Mouse (Mus musculus): ENCODE measurements around the gene Atp1a1. TPM values are rescaled to one million over a fixed set of nuclear protein-coding genes. Genes with fewer than 3 reads are reported as not detected.

Gene Atp1a1
- polyA plus RNA-seq, 1 experiment from 2014 or later: 59.8 TPM

DNA sequence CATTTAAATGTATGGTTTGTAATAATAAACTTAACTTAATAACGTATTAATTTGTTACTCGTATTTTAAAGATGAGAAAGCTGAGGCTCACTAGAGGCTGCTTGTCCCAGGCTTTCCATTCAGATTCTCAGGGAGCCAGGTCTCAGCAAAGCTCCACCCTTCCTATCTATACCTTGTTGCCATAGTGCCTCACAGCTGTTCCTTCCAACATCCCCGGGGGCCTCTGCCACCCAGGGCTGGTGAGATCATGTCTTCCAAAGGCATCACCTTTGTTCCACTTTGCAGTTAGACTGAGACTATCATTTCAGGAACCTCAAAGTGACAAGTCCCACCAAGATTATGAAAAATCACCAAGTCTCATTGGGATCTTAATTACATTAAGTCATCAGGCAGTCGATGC, 63.9 kb downstream of the Atp1a1 start:
- Histone ChIP-seq H3K36me3 (no peaks in the 10 kb centered on the region), H3K4me1 (no peaks in the 10 kb centered on the region), H3K27ac (no peak overlapping the region), H3K4me2 (replicated peaks) (no peak overlapping the region), H3K9me3 (no peaks in the 10 kb centered on the region), H3K4me3 (no peak overlapping the region), H3K9ac (no peak overlapping the region), H3K27me3 (no peaks in the 10 kb centered on the region; the same call in 1 of the 2 replicates)
- 81% methylated on average over 4 of the region's 4 CpGs for WGBS
- ATAC-seq (ENCODE audit: insufficient number of reproducible peaks, insufficient read depth, low FRiP score, low TSS enrichment): no peak

DNA sequence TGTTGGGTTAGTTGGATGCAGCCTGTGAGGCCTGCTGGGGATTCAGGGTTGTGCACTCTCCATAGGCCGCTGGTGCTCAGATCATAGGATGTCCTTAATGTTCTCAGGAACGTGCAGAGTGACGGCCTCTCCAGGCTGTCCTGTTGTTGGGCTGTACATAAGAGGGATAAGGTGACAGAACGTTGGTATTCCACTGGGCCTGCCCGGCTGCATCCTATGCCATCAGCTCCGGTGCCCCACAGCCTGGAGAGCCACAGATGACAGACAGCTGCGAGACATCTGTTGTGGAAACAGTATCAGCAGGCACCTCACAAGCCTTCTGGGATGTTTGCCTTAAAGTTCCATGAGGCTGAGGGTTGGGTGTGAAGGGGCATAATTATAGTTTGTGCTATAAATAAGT, 68.2 kb downstream of the Atp1a1 start:
- Histone ChIP-seq H3K4me1 (peaks cover under 1% of the 10 kb centered on the region; the same call in 1 of the 2 replicates), H3K9me3 (no peaks in the 10 kb centered on the region), H3K4me2 (replicated peaks) (no peak overlapping the region), H3K27ac (no peak overlapping the region), H3K9ac (no peak overlapping the region), H3K27me3 (no peaks in the 10 kb centered on the region; the same call in 1 of the 2 replicates), H3K4me3 (no peak overlapping the region), H3K36me3 (no peaks in the 10 kb centered on the region)
- WGBS: 70% methylated on average over 7 of the region's 7 CpGs
- no peak for ATAC-seq (ENCODE audit: insufficient number of reproducible peaks, insufficient read depth, low FRiP score, low TSS enrichment)

DNA sequence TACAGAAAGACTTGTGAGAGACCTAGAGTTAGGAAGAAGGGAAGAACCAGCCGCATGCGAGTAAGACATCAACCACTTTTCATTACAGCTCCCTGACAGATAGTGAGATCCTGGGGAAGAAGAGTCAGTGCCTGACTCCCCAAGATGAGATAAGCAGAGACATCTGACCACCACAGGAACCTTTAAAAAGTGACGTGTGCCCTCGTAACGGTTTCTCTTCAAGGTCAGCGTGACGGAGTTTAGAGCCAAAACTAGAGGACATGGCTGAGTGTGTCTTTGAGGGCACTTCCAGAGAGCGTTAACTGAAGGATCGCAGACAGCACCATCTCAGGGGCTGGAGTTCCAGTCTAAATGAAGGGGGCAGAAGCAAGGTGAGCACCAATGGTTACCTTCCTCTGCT, 70.2 kb downstream of the Atp1a1 start:
- H3K9me3 ChIP-seq: no peaks in the 10 kb centered on the region
- no peaks in the 10 kb centered on the region for H3K36me3 ChIP-seq
- 90% methylated on average over 9 of the region's 9 CpGs for WGBS
- H3K4me2 ChIP-seq (replicated peaks): no peak overlapping the region
- no peak overlapping the region for H3K4me3 ChIP-seq
- H3K9ac ChIP-seq: no peak overlapping the region
- no peak for ATAC-seq (ENCODE audit: insufficient number of reproducible peaks, insufficient read depth, low FRiP score, low TSS enrichment)
- peaks cover 4% of the 10 kb centered on the region; the same call in 1 of the 2 replicates for H3K4me1 ChIP-seq
- H3K27me3 ChIP-seq: no peaks in the 10 kb centered on the region; the same call in 1 of the 2 replicates
- no peak overlapping the region for H3K27ac ChIP-seq

DNA sequence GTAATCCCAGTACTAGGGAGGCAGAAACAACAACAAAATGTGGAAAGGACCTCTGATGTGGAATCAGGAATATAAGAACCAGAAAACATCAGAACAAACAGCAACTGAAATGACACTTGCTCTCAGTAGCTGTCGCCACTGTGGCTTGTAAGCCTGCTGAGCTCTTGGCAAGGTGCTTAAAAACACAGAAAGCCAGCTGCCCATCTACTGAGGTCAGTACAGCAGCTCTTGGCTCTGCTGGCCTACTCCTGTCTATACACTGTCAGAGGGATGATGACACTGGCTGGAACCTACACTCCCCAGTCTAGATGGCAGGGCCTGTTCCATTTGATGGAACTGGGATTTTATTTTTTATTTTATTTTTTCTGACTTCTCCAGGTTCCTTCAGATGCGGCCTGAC, 71.1 kb downstream of the Atp1a1 start:
- no peak overlapping the region for H3K27ac ChIP-seq
- peaks cover 4% of the 10 kb centered on the region; the same call in 1 of the 2 replicates for H3K4me1 ChIP-seq
- no peak overlapping the region for H3K4me3 ChIP-seq
- H3K27me3 ChIP-seq: no peaks in the 10 kb centered on the region
- no peak for ATAC-seq (ENCODE audit: insufficient number of reproducible peaks, insufficient read depth, low FRiP score, low TSS enrichment)
- WGBS: 75% methylated on average over 2 of the region's 2 CpGs
- no peak overlapping the region for H3K9ac ChIP-seq
- H3K36me3 ChIP-seq: no peaks in the 10 kb centered on the region
- H3K9me3 ChIP-seq: no peaks in the 10 kb centered on the region
- H3K4me2 ChIP-seq (replicated peaks): no peak overlapping the region

DNA sequence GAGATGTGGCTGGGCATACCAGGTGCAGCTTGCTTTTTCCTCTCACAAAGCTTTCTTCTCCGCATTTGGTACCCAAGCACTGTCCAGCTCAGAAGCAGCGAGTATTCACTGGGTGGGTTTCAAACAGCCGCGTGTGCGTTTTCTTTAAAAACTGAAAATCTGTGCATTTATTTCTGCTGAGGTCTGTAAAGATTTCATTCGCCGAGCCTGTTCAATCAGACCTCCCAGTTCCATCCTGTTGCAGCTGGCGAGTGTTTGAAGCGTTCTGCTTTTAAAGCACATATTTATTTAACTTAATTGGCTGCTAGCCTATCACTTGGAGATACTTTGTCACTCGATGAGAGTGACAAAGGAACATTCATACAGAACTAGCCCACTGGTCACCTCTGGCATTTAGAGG, 73.6 kb downstream of the Atp1a1 start:
- H3K9me3 ChIP-seq: no peaks in the 10 kb centered on the region
- no peak overlapping the region for H3K4me3 ChIP-seq
- no peak for ATAC-seq (ENCODE audit: insufficient number of reproducible peaks, insufficient read depth, low FRiP score, low TSS enrichment)
- peaks cover 4% of the 10 kb centered on the region; the same call in 1 of the 2 replicates for H3K4me1 ChIP-seq
- H3K4me2 ChIP-seq (replicated peaks): no peak overlapping the region
- H3K27ac ChIP-seq: no peak overlapping the region
- H3K27me3 ChIP-seq: no peaks in the 10 kb centered on the region
- H3K9ac ChIP-seq: no peak overlapping the region
- WGBS: 62% methylated on average over 10 of the region's 10 CpGs
- no peaks in the 10 kb centered on the region for H3K36me3 ChIP-seq

DNA sequence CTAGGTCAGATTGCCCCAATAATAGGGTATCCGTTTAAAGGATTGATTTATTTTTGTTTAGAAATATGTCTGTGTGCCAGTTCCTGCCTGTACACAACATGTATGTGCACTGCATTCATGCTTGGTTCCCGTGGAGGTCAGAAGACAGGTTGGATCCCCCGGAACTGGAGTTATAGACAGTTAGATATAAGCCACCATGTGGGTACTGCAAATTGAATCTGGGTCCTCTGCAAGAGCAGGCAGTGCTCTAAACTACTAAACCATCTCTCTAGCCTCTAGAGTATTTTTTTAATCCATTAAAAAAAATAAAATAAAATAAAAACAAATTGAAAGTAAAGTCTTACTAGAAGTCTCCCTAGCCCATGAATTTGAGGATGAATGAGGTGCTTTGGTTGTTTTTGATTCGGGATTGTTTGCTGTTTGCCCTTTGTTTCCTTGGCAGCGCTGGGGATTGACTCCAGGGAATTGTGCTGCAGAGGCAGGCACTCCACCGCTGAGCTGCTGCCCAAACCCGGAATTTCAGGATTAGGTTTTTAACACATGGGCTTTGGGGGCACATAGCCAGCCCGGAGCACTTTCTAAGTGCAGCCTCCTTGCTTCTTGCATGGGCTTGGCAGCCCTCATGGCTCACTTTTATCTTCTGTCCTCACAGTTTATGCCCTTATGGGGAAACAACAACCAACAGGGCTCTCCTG, 75.4 kb downstream of the Atp1a1 start:
- Histone ChIP-seq H3K4me2 (replicated peaks) (no peak overlapping the region), H3K4me3 (no peak overlapping the region), H3K9ac (no peak overlapping the region), H3K36me3 (no peaks in the 10 kb centered on the region), H3K9me3 (no peaks in the 10 kb centered on the region), H3K27me3 (no peaks in the 10 kb centered on the region), H3K27ac (no peak overlapping the region), H3K4me1 (peaks cover 4% of the 10 kb centered on the region; the same call in 1 of the 2 replicates)
- 30% methylated on average over 8 of the region's 8 CpGs for WGBS
- ATAC-seq (ENCODE audit: insufficient number of reproducible peaks, insufficient read depth, low FRiP score, low TSS enrichment): no peak

DNA sequence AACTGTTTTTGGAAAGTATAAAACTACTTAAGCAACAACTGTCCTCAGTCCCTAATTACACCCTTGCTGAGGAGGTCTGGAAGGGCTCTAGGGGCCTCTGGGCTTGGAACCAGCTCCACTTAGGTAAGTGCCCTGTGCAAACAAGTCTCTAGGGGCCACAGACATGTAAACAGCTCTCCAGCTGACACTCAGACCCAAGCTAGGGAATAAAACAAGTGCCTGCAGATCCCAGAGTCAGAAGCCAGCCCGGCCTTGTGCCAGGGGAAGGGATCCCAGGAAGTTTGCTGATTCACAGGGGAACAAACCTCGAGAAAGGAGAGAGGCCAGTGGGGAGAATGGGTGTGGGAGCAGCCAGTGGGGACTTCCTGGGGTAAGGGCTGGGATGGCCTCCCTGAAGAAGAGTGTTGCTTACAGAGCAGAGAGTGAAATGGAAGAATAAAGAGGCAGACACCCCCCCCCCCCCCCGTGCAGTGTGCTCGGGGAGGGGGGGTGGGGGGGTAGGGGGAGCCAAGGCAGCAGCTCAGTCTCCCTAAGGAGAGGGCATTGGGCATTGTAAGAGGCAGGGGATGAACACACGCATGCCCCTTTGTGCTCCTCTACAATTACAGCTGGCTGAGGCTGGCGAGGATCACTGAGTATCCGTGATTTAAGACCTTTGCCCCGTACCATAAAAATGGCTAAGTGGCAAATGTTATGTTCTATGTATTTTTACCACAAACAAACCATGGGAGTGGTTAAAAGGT, 76.2 kb downstream of the Atp1a1 start:
- H3K27ac ChIP-seq: no peak overlapping the region
- no peaks in the 10 kb centered on the region for H3K27me3 ChIP-seq
- no peaks in the 10 kb centered on the region for H3K9me3 ChIP-seq
- H3K4me1 ChIP-seq: peaks cover 4% of the 10 kb centered on the region; the same call in 1 of the 2 replicates
- H3K4me3 ChIP-seq: no peak overlapping the region
- no peaks in the 10 kb centered on the region for H3K36me3 ChIP-seq
- no peak overlapping the region for H3K9ac ChIP-seq
- no peak for ATAC-seq (ENCODE audit: insufficient number of reproducible peaks, insufficient read depth, low FRiP score, low TSS enrichment)
- 37% methylated on average over 7 of the region's 8 CpGs for WGBS
- H3K4me2 ChIP-seq (replicated peaks): no peak overlapping the region

DNA sequence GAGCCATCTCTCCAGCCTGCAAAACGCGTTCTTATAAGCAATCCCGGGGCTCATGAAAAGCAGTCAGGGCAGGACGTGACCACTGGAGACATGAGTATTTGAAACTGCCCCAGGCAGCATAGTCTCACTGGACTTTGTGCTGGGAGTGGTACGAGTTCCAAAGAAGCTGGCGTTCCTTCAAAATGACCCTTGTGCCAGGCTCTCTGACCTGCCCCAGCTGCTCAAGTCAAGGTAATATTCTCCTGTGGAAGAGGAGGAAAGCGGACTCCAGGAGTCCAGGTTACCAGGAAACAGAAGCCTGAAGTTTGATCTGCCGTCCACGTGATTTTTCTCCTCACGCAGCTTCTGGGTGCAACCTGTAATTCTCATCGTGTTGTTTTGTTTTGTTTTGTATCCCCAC, 77.9 kb downstream of the Atp1a1 start:
- Histone ChIP-seq H3K4me2 (replicated peaks) (no peak overlapping the region), H3K36me3 (no peaks in the 10 kb centered on the region), H3K27ac (no peak overlapping the region), H3K4me1 (peaks cover 4% of the 10 kb centered on the region; the same call in 1 of the 2 replicates), H3K4me3 (no peak overlapping the region), H3K27me3 (no peaks in the 10 kb centered on the region), H3K9me3 (no peaks in the 10 kb centered on the region), H3K9ac (no peak overlapping the region)
- no peak for ATAC-seq (ENCODE audit: insufficient number of reproducible peaks, insufficient read depth, low FRiP score, low TSS enrichment)
- WGBS: 67% methylated on average over 11 of the region's 11 CpGs

Other genes with a start within 250 kb of the Atp1a1 start
- gene Igsf3, start 227.6 kb downstream of the Atp1a1 start, polyA plus RNA-seq (2016; fragmentation: Nextera tagmentation; extraction: Ambion mirVana): 92.3 and 93.3 TPM in 2 replicates
- gene Mab21l3, start 244.3 kb upstream of the Atp1a1 start, polyA plus RNA-seq (2016; fragmentation: Nextera tagmentation; extraction: Ambion mirVana): 1.4 and 1.6 TPM in 2 replicates

All from embryonic facial prominence, embryonic 12.5 days (tissue).